Mouse (Mus musculus): ENCODE data around the gene Clec1a. TPM values are rescaled to one million over a fixed set of nuclear protein-coding genes. Genes with fewer than 3 reads are reported as not detected.

The Clec1a gene
- polyA plus RNA-seq, 1 experiment from 2014 or later, result 111 TPM

GRCm38 (mm10) chr6:129476404-129477126 is 24.8 kb upstream of the Clec1a start:
- Histone ChIP-seq H3K27ac (ENCODE audit: low read length) (no peak overlapping the region), H3K27me3 (replicated peaks; ENCODE audit: insufficient read depth, low read length) (no peaks in the 10 kb centered on the region), H3K4me2 (replicated peaks; ENCODE audit: low read depth, low read length) (no peak overlapping the region), H3K4me3 (ENCODE audit: low read depth, low read length) (no peak overlapping the region), H3K4me1 (ENCODE audit: insufficient read depth, low read depth, low read length) (no peaks in the 10 kb centered on the region), H3K9ac (replicated peaks; ENCODE audit: low read depth) (no peak overlapping the region), H3K9me3 (ENCODE audit: low read length) (no peaks in the 10 kb centered on the region), H3K36me3 (ENCODE audit: insufficient read depth, low read length) (no peaks in the 10 kb centered on the region)
- peak; percentile 74 for TF ChIP-seq CTCF (IDR thresholded peaks at IDR 0.05)
- no peak for TF ChIP-seq EP300 (IDR thresholded peaks at IDR 0.05)
- no peak for ATAC-seq
- peak; percentile 56 for DNase-seq (ENCODE audit: low spot score)
- WGBS, result 20% methylated on average over 13 of the region's 13 CpGs

GRCm38 (mm10) chr6:129472627-129473026 is 20.8 kb upstream of the Clec1a start:
- no peak overlapping the region for H3K9ac ChIP-seq (replicated peaks; ENCODE audit: low read depth)
- 67% methylated on average over 5 of the region's 5 CpGs for WGBS

GRCm38 (mm10) chr6:129471386-129471785 is 19.6 kb upstream of the Clec1a start:
- Histone ChIP-seq H3K27me3 (replicated peaks; ENCODE audit: insufficient read depth, low read length) (no peaks in the 10 kb centered on the region), H3K4me2 (replicated peaks; ENCODE audit: low read depth, low read length) (no peak overlapping the region), H3K4me1 (ENCODE audit: insufficient read depth, low read depth, low read length) (no peaks in the 10 kb centered on the region), H3K4me3 (ENCODE audit: low read depth, low read length) (no peak overlapping the region), H3K9ac (replicated peaks; ENCODE audit: low read depth) (no peak overlapping the region), H3K27ac (ENCODE audit: low read length) (no peak overlapping the region), H3K9me3 (ENCODE audit: low read length) (no peaks in the 10 kb centered on the region), H3K36me3 (ENCODE audit: insufficient read depth, low read length) (no peaks in the 10 kb centered on the region)
- WGBS, result 70% methylated on average over 6 of the region's 6 CpGs
- DNase-seq (ENCODE audit: low spot score) (peak; percentile 19), ATAC-seq (no peak)
- TF ChIP-seq CTCF (IDR thresholded peaks at IDR 0.05) (no peak), EP300 (IDR thresholded peaks at IDR 0.05) (no peak)

More at GRCm38 (mm10) chr6:129472627-129473026, 20.8 kb upstream of the Clec1a start:
- no peaks in the 10 kb centered on the region for H3K9me3 ChIP-seq (ENCODE audit: low read length)
- no peak overlapping the region for H3K4me2 ChIP-seq (replicated peaks; ENCODE audit: low read depth, low read length)
- no peak overlapping the region for H3K4me3 ChIP-seq (ENCODE audit: low read depth, low read length)
- ATAC-seq (no peak), DNase-seq (ENCODE audit: low spot score) (no peak)
- no peaks in the 10 kb centered on the region for H3K4me1 ChIP-seq (ENCODE audit: insufficient read depth, low read depth, low read length)
- H3K27ac ChIP-seq (ENCODE audit: low read length), result no peak overlapping the region
- TF ChIP-seq CTCF (IDR thresholded peaks at IDR 0.05), result no peak
- no peak for TF ChIP-seq EP300 (IDR thresholded peaks at IDR 0.05)
- no peaks in the 10 kb centered on the region for H3K27me3 ChIP-seq (replicated peaks; ENCODE audit: insufficient read depth, low read length)
- H3K36me3 ChIP-seq (ENCODE audit: insufficient read depth, low read length), result no peaks in the 10 kb centered on the region

GRCm38 (mm10) chr6:129449743-129450142 is 2.1 kb downstream of the Clec1a start:
- no peak for TF ChIP-seq CTCF (IDR thresholded peaks at IDR 0.05)
- peak; percentile 56 for TF ChIP-seq EP300 (IDR thresholded peaks at IDR 0.05)
- no peaks in the 10 kb centered on the region for H3K36me3 ChIP-seq (ENCODE audit: insufficient read depth, low read length)
- H3K27me3 ChIP-seq (replicated peaks; ENCODE audit: insufficient read depth, low read length), result no peaks in the 10 kb centered on the region
- H3K4me2 ChIP-seq (replicated peaks; ENCODE audit: low read depth, low read length), result peak overlapping the region; percentile 48
- ATAC-seq (peak; percentile 58), DNase-seq (ENCODE audit: low spot score) (peak; percentile 23)
- 53% methylated on average over 6 of the region's 6 CpGs for WGBS
- peak overlapping the region; percentile 68; the same call in 1 of the 2 replicates for H3K27ac ChIP-seq (ENCODE audit: low read length)
- H3K4me1 ChIP-seq (ENCODE audit: insufficient read depth, low read depth, low read length), result no peaks in the 10 kb centered on the region
- H3K9me3 ChIP-seq (ENCODE audit: low read length), result no peaks in the 10 kb centered on the region
- peak overlapping the region; percentile 26; the same call in 1 of the 2 replicates for H3K9ac ChIP-seq (replicated peaks; ENCODE audit: low read depth)
- H3K4me3 ChIP-seq (ENCODE audit: low read depth, low read length), result peak overlapping the region; percentile 36

GRCm38 (mm10) chr6:129438033-129438432 is 13.8 kb downstream of the Clec1a start:
- Histone ChIP-seq H3K4me2 (replicated peaks; ENCODE audit: low read depth, low read length) (no peak overlapping the region), H3K27me3 (replicated peaks; ENCODE audit: insufficient read depth, low read length) (no peaks in the 10 kb centered on the region), H3K4me3 (ENCODE audit: low read depth, low read length) (no peak overlapping the region), H3K27ac (ENCODE audit: low read length) (no peak overlapping the region), H3K9ac (replicated peaks; ENCODE audit: low read depth) (no peak overlapping the region), H3K4me1 (ENCODE audit: insufficient read depth, low read depth, low read length) (no peaks in the 10 kb centered on the region), H3K36me3 (ENCODE audit: insufficient read depth, low read length) (no peaks in the 10 kb centered on the region), H3K9me3 (ENCODE audit: low read length) (no peaks in the 10 kb centered on the region)
- WGBS, result 60% methylated on average over 2 of the region's 2 CpGs
- ATAC-seq, result no peak
- DNase-seq (ENCODE audit: low spot score), result no peak
- TF ChIP-seq CTCF (IDR thresholded peaks at IDR 0.05) (no peak), EP300 (IDR thresholded peaks at IDR 0.05) (no peak)

- WGBS, result 84% methylated on average over 3 of the region's 3 CpGs
- no peaks in the 10 kb centered on the region for H3K4me1 ChIP-seq (ENCODE audit: insufficient read depth, low read depth, low read length)
- H3K4me2 ChIP-seq (replicated peaks; ENCODE audit: low read depth, low read length), result no peak overlapping the region
- DNase-seq (ENCODE audit: low spot score) (peak; percentile 33), ATAC-seq (no peak)
- no peaks in the 10 kb centered on the region for H3K36me3 ChIP-seq (ENCODE audit: insufficient read depth, low read length)
- no peak overlapping the region for H3K4me3 ChIP-seq (ENCODE audit: low read depth, low read length)
- TF ChIP-seq CTCF (IDR thresholded peaks at IDR 0.05) (no peak), EP300 (IDR thresholded peaks at IDR 0.05) (no peak)
- no peaks in the 10 kb centered on the region for H3K27me3 ChIP-seq (replicated peaks; ENCODE audit: insufficient read depth, low read length)
- no peak overlapping the region for H3K9ac ChIP-seq (replicated peaks; ENCODE audit: low read depth)
- no peak overlapping the region for H3K27ac ChIP-seq (ENCODE audit: low read length)
- H3K9me3 ChIP-seq (ENCODE audit: low read length), result no peaks in the 10 kb centered on the region
Observed at GRCm38 (mm10) chr6:129436025-129436424, 15.8 kb downstream of the Clec1a start.
